Mouse (Mus musculus): ENCODE results near the gene Dnah8.

Gene Dnah8

GRCm38 (mm10) chr17:30808866-30809660, 184.9 kb downstream of the Dnah8 start:
- no peak for DNase-seq (ENCODE audit: extremely low read depth, insufficient read length, low spot score)

- no peak for DNase-seq (ENCODE audit: extremely low read depth, insufficient read length, low spot score)
Observed at GRCm38 (mm10) chr17:30809926-30810660, 185.9 kb downstream of the Dnah8 start.

- no peak for DNase-seq (ENCODE audit: extremely low read depth, insufficient read length, low spot score)
Observed at GRCm38 (mm10) chr17:30818543-30818942, 194.4 kb downstream of the Dnah8 start.

- no peak for DNase-seq (ENCODE audit: extremely low read depth, insufficient read length, low spot score)
Observed at GRCm38 (mm10) chr17:30819134-30819533, 195.0 kb downstream of the Dnah8 start.

- no peak for DNase-seq (ENCODE audit: extremely low read depth, insufficient read length, low spot score)
Observed at GRCm38 (mm10) chr17:30821115-30821514, 197.0 kb downstream of the Dnah8 start.

GRCm38 (mm10) chr17:30824473-30824872, 200.3 kb downstream of the Dnah8 start:
- DNase-seq (ENCODE audit: extremely low read depth, insufficient read length, low spot score): no peak

- DNase-seq (ENCODE audit: extremely low read depth, insufficient read length, low spot score): no peak
Observed at GRCm38 (mm10) chr17:30825731-30826304, 201.7 kb downstream of the Dnah8 start.

GRCm38 (mm10) chr17:30831170-30831569, 207.0 kb downstream of the Dnah8 start:
- DNase-seq (ENCODE audit: extremely low read depth, insufficient read length, low spot score): no peak

- DNase-seq (ENCODE audit: extremely low read depth, insufficient read length, low spot score): no peak
Observed at GRCm38 (mm10) chr17:30835419-30835818, 211.3 kb downstream of the Dnah8 start.

GRCm38 (mm10) chr17:30837031-30837430, 212.9 kb downstream of the Dnah8 start:
- no peak for DNase-seq (ENCODE audit: extremely low read depth, insufficient read length, low spot score)

- no peak for DNase-seq (ENCODE audit: extremely low read depth, insufficient read length, low spot score)
Observed at GRCm38 (mm10) chr17:30840046-30840445, 215.9 kb downstream of the Dnah8 start.

GRCm38 (mm10) chr17:30842312-30842711, 218.2 kb downstream of the Dnah8 start:
- no peak for DNase-seq (ENCODE audit: extremely low read depth, insufficient read length, low spot score)

- DNase-seq (ENCODE audit: extremely low read depth, insufficient read length, low spot score): no peak
Observed at GRCm38 (mm10) chr17:30844321-30844791, 220.2 kb downstream of the Dnah8 start.

GRCm38 (mm10) chr17:30847498-30847897, 223.3 kb downstream of the Dnah8 start:
- no peak for DNase-seq (ENCODE audit: extremely low read depth, insufficient read length, low spot score)

- no peak for DNase-seq (ENCODE audit: extremely low read depth, insufficient read length, low spot score)
Observed at GRCm38 (mm10) chr17:30848086-30848485, 223.9 kb downstream of the Dnah8 start.

- no peak for DNase-seq (ENCODE audit: extremely low read depth, insufficient read length, low spot score)
Observed at GRCm38 (mm10) chr17:30848804-30849203, 224.7 kb downstream of the Dnah8 start.

- no peak for DNase-seq (ENCODE audit: extremely low read depth, insufficient read length, low spot score)
Observed at GRCm38 (mm10) chr17:30849813-30850212, 225.7 kb downstream of the Dnah8 start.

- DNase-seq (ENCODE audit: extremely low read depth, insufficient read length, low spot score): no peak
Observed at GRCm38 (mm10) chr17:30852345-30852744, 228.2 kb downstream of the Dnah8 start.

- no peak for DNase-seq (ENCODE audit: extremely low read depth, insufficient read length, low spot score)
Observed at GRCm38 (mm10) chr17:30857347-30857746, 233.2 kb downstream of the Dnah8 start.

GRCm38 (mm10) chr17:30858586-30859259, 234.6 kb downstream of the Dnah8 start:
- DNase-seq (ENCODE audit: extremely low read depth, insufficient read length, low spot score): no peak
